8 mouse cellular contexts compared by ENCODE assay signal in the genomic region with DNA sequence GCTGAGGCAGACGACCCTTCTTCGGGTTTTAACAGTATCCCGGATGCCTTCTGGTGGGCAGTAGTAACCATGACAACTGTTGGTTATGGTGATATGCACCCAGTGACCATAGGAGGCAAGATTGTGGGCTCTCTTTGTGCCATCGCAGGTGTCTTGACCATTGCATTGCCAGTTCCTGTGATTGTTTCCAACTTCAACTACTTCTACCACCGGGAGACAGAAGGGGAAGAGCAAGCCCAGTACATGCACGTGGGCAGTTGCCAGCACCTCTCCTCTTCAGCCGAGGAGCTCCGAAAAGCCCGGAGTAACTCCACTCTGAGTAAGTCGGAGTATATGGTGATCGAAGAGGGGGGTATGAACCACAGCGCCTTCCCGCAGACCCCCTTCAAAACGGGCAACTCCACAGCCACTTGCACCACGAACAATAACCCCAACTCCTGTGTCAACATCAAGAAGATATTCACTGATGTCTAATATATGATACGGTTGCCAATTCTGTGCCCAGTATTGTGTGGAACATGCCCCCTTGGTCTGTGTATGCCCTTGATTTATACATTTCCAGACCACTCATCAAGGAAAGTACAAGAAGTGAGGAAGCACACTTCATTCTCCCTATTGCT. TPM values are rescaled to one million over a fixed set of nuclear protein-coding genes. Genes with fewer than 3 reads are reported as not detected.
DNase-seq lines count a peak whose midpoint lies in the region; ATAC-seq and TF ChIP-seq lines count a peak whose summit lies in the region.

No protein-coding gene starts in this region.

- H3K9ac ChIP-seq in lung, embryonic 14.5 days, result no peak overlapping the region
- H3K9ac ChIP-seq in embryonic facial prominence, embryonic 13.5 days, result no peak overlapping the region
- no peak overlapping the region for H3K9ac ChIP-seq in midbrain, embryonic 11.5 days (ENCODE audit: low read length)

- H3K4me1 ChIP-seq in lung, embryonic 14.5 days (ENCODE audit: insufficient read depth), result peaks cover 5% of the 10 kb centered on the region; the same call in 1 of the 2 replicates
- H3K4me1 ChIP-seq in embryonic facial prominence, embryonic 13.5 days, result peaks cover 14% of the 10 kb centered on the region
- peaks cover 28% of the 10 kb centered on the region for H3K4me1 ChIP-seq in midbrain, embryonic 11.5 days (ENCODE audit: control insufficient read depth, insufficient read depth, low read length)

- TF ChIP-seq CTCF in lung, embryonic 14.5 days (IDR thresholded peaks at IDR 0.05; ENCODE audit: low read depth), result no peak

- H3K36me3 ChIP-seq in lung, embryonic 14.5 days (ENCODE audit: insufficient read depth), result no peaks in the 10 kb centered on the region
- H3K36me3 ChIP-seq in embryonic facial prominence, embryonic 13.5 days, result no peaks in the 10 kb centered on the region
- H3K36me3 ChIP-seq in midbrain, embryonic 11.5 days (ENCODE audit: control insufficient read depth, insufficient read depth, low read length), result no peaks in the 10 kb centered on the region

- H3K9me3 ChIP-seq in lung, embryonic 14.5 days (ENCODE audit: low read depth, low read length), result no peaks in the 10 kb centered on the region
- H3K9me3 ChIP-seq in embryonic facial prominence, embryonic 13.5 days, result no peaks in the 10 kb centered on the region
- H3K9me3 ChIP-seq in midbrain, embryonic 11.5 days (ENCODE audit: control insufficient read depth, low read length), result no peaks in the 10 kb centered on the region

- ATAC-seq in lung, embryonic 14.5 days (ENCODE audit: insufficient read depth), result no peak
- no peak for ATAC-seq in embryonic facial prominence, embryonic 13.5 days (ENCODE audit: insufficient number of reproducible peaks, insufficient read depth, low FRiP score, low TSS enrichment, low read depth)
- peak; percentile 3 for ATAC-seq in inflammation-experienced regulatory T-cells, adult 6 months
- ATAC-seq in midbrain, embryonic 11.5 days (ENCODE audit: low FRiP score), result no peak

- 78% methylated on average over 16 of the region's 16 CpGs for WGBS in lung, embryonic 14.5 days
- WGBS in embryonic facial prominence, embryonic 13.5 days, result 86% methylated on average over 16 of the region's 16 CpGs
- WGBS in midbrain, embryonic 11.5 days, result 79% methylated on average over 16 of the region's 16 CpGs

- no peak for DNase-seq in lung, embryonic 14.5 days
- DNase-seq in lung, postnatal 4 days, result no peak
- no peak for DNase-seq in midbrain, embryonic 11.5 days (ENCODE audit: low spot score, missing footprints)
- DNase-seq in thymus, postnatal 25 days, result peak; percentile 53
- no peak for DNase-seq in embryo, embryonic 11 days
- DNase-seq in cerebellum, adult 18-20 months, result no peak

- H3K27ac ChIP-seq in lung, embryonic 14.5 days (ENCODE audit: low read depth), result no peak overlapping the region
- H3K27ac ChIP-seq in embryonic facial prominence, embryonic 13.5 days, result no peak overlapping the region
- no peak overlapping the region for H3K27ac ChIP-seq in midbrain, embryonic 11.5 days (ENCODE audit: low read depth, low read length)

- H3K4me3 ChIP-seq in lung, embryonic 14.5 days (ENCODE audit: low read depth, low read length), result peak overlapping the region; percentile 65
- H3K4me3 ChIP-seq in embryonic facial prominence, embryonic 13.5 days, result 0 out of 2 replicates have a peak overlapping the region, but pooled peaks have one; percentile 62
- H3K4me3 ChIP-seq in midbrain, embryonic 11.5 days (ENCODE audit: low read depth, low read length), result peak overlapping the region; percentile 65

- peaks cover 8% of the 10 kb centered on the region; the same call in 1 of the 2 replicates for H3K27me3 ChIP-seq in lung, embryonic 14.5 days (ENCODE audit: insufficient read depth, low read length)
- peaks cover 18% of the 10 kb centered on the region for H3K27me3 ChIP-seq in embryonic facial prominence, embryonic 13.5 days
- no peaks in the 10 kb centered on the region for H3K27me3 ChIP-seq in midbrain, embryonic 11.5 days (ENCODE audit: control insufficient read depth, insufficient read depth, low read length)

- H3K4me2 ChIP-seq in lung, embryonic 14.5 days, result peak overlapping the region; percentile 99
- peak overlapping the region; percentile 98 for H3K4me2 ChIP-seq in embryonic facial prominence, embryonic 13.5 days
- peak overlapping the region; percentile 87 for H3K4me2 ChIP-seq in midbrain, embryonic 11.5 days

RNA-seq across cellular contexts. Expression of a gene that starts 1.7 kb away (rescaled TPM):
- polyA plus RNA-seq in lung, embryonic 14.5 days (2014; fragmentation: Nextera tagmentation; extraction: Ambion mirVana), result 2.9 and 4.5 TPM in 2 replicates
- 1.1 and 1.3 TPM in 2 replicates for polyA plus RNA-seq in embryonic facial prominence, embryonic 13.5 days (2015; fragmentation: Nextera tagmentation; extraction: Ambion mirVana)
- polyA plus RNA-seq in inflammation-experienced regulatory T-cells, adult 6 months (2017; shearing (Covaris generic)), result 10 to 100 TPM in 2 of 3 experiments, 1 to 10 TPM in 1; 9.4 to 18.5 (median 14.0) TPM
- 4.1 and 4.6 TPM in 2 replicates for polyA plus RNA-seq in midbrain, embryonic 11.5 days (2014; fragmentation: Nextera tagmentation; extraction: Ambion mirVana)
